Mouse (Mus musculus) E14TG2a.4 (cell line): ENCODE measurements around the gene Farp1.
"Not testable (repeated sequence)": the region's sequence is repeated elsewhere in the genome, so short reads cannot be mapped to it uniquely, and the experiment has no call there.

Experiments
- H3K27me3 ChIP-seq: 2 replicates; pipeline ENCODE4 v1.6.1; 2014; ENCODE audit warnings: low read length, control low read depth; ENCODE audit not compliant: insufficient read depth
- H3K36me3 ChIP-seq: 2 replicates; pipeline ENCODE4 v1.6.1; 2014; ENCODE audit warnings: low read length, control low read depth; ENCODE audit not compliant: insufficient read depth
- H3K4me1 ChIP-seq: replicated peaks from 2 replicates; pipeline ENCODE4 v1.6.1; 2014; ENCODE audit warnings: low read depth, low read length, control low read depth
- H3K4me3 ChIP-seq: replicated peaks from 2 replicates; pipeline ENCODE4 v1.5.1; 2014; ENCODE audit warnings: mild to moderate bottlenecking, low read length
- H3K9me3 ChIP-seq: 2 replicates; pipeline ENCODE4 v1.6.1; 2014; ENCODE audit warnings: low read length, control low read depth
- CTCF ChIP-seq: conservative IDR thresholded peaks from 2 replicates; pipeline ENCODE4 v1.5.1; 2014; ENCODE audit warnings: low read length
- NANOG ChIP-seq: IDR thresholded peaks from 2 replicates; pipeline ENCODE4 v1.6.1; 2014; ENCODE audit warnings: borderline replicate concordance, low read length, mixed read lengths
- POU5F1 ChIP-seq: IDR thresholded peaks from 2 replicates; pipeline ENCODE4 v1.6.1; 2014; ENCODE audit warnings: low read length, borderline replicate concordance

The Farp1 gene

GRCm38 (mm10) chr14:121047780-121048179 is 12.8 kb downstream of the Farp1 start:
- H3K36me3 ChIP-seq = no peaks in the 10 kb centered on the region
- peaks cover 9% of the 10 kb centered on the region; the same call in 1 of the 2 replicates for H3K9me3 ChIP-seq
- 0 out of 2 replicates have a peak, but pooled peaks cover 4% of the 10 kb centered on the region for H3K27me3 ChIP-seq
- peaks cover 7% of the 10 kb centered on the region for H3K4me1 ChIP-seq
- no peak for TF ChIP-seq NANOG
- no peak for TF ChIP-seq POU5F1
- TF ChIP-seq CTCF = no peak
- H3K4me3 ChIP-seq = no peak overlapping the region

GRCm38 (mm10) chr14:121051002-121051401 is 16.0 kb downstream of the Farp1 start:
- H3K4me1 ChIP-seq = peaks cover 21% of the 10 kb centered on the region
- H3K4me3 ChIP-seq, H3K9me3 ChIP-seq, H3K27me3 ChIP-seq, H3K36me3 ChIP-seq: not testable (repeated sequence)

- TF ChIP-seq POU5F1 (no peak), CTCF (no peak), NANOG (no peak)
- peaks cover 21% of the 10 kb centered on the region for H3K4me1 ChIP-seq
- H3K27me3 ChIP-seq = no peaks in the 10 kb centered on the region
- no peak overlapping the region for H3K4me3 ChIP-seq
- no peaks in the 10 kb centered on the region for H3K36me3 ChIP-seq
- H3K9me3 ChIP-seq = no peaks in the 10 kb centered on the region
Observed at GRCm38 (mm10) chr14:121053020-121053518, 18.1 kb downstream of the Farp1 start.

DNA sequence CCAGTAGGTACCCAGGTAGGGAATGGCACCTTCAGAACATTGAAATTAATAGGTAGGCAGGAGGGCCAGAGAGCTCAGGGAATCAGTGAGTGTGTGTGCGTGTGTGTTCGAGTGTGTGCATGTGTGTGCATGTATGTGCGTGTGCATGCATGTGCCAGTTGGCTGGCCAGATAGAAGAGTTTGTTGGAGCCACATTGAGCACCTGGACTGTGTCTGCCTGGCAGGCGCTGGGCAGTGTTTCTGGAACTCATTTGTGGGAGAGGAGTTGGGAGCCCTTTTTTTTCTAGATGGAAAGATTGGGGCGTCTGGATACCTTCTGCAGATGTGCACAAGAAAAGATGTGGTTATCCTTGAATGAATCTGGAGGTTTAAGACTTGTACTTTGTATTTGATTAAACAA is 19.1 kb downstream of the Farp1 start:
- Histone ChIP-seq H3K4me1 (peaks cover 21% of the 10 kb centered on the region), H3K36me3 (no peaks in the 10 kb centered on the region), H3K4me3 (no peak overlapping the region), H3K27me3 (no peaks in the 10 kb centered on the region), H3K9me3 (no peaks in the 10 kb centered on the region)
- TF ChIP-seq NANOG (no peak), CTCF (no peak), POU5F1 (no peak)

DNA sequence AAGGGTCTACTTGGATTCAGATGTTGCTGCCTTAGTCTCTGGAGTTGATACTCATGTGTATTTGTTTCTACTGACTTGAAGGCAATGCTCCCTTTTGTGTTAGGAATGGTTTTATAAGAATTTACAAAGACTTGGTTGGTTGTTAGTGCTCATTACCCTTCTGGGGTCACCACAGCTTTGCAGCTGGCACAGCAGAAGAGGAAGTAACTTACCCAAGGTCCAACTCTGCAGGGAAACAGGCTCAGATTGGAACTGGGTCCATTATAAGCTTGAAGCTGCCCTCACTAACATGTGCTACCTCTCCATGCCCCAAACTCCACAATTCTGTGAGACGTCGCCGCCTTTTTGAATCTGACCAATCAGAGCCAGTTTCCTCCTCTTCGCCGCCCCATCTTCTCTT is 22.8 kb downstream of the Farp1 start:
- H3K9me3 ChIP-seq = no peaks in the 10 kb centered on the region

DNA sequence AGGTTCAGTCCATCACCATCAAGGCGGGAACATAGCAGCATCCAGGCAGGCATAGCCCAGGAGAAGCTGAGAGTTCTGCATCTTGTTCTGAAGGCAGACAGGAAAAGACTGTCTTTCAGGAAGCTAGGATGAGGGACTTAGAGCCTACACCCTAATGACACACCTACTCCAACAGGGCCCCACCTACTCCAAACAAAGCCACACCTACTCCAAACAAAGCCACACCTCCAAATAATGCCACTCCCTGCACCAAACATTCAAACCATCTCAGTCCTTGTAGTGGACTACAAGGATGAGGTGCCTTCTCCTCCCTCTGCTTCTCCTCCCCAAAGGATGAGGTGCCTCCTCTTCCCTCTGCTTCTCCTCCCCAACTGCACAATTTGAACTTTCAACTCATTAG is 23.5 kb downstream of the Farp1 start:
- no peak for TF ChIP-seq CTCF
- no peak for TF ChIP-seq POU5F1
- TF ChIP-seq NANOG = no peak
- Histone ChIP-seq H3K9me3 (no peaks in the 10 kb centered on the region), H3K27me3 (no peaks in the 10 kb centered on the region), H3K36me3 (no peaks in the 10 kb centered on the region), H3K4me1 (peaks cover 22% of the 10 kb centered on the region), H3K4me3 (no peak overlapping the region)

More for the DNA sequence above, 22.8 kb downstream of the Farp1 start:
- peaks cover 28% of the 10 kb centered on the region for H3K4me1 ChIP-seq
- H3K4me3 ChIP-seq = no peak overlapping the region
- no peaks in the 10 kb centered on the region for H3K27me3 ChIP-seq
- H3K36me3 ChIP-seq = no peaks in the 10 kb centered on the region
- TF ChIP-seq NANOG = no peak
- no peak for TF ChIP-seq CTCF
- TF ChIP-seq POU5F1 = no peak

GRCm38 (mm10) chr14:121059266-121059665 is 24.3 kb downstream of the Farp1 start:
- peaks cover 15% of the 10 kb centered on the region for H3K4me1 ChIP-seq
- H3K4me3 ChIP-seq = no peak overlapping the region
- H3K27me3 ChIP-seq = 0 out of 2 replicates have a peak, but pooled peaks cover 2% of the 10 kb centered on the region
- no peaks in the 10 kb centered on the region for H3K36me3 ChIP-seq
- no peaks in the 10 kb centered on the region for H3K9me3 ChIP-seq
- TF ChIP-seq NANOG (no peak), CTCF (no peak), POU5F1 (no peak)

DNA sequence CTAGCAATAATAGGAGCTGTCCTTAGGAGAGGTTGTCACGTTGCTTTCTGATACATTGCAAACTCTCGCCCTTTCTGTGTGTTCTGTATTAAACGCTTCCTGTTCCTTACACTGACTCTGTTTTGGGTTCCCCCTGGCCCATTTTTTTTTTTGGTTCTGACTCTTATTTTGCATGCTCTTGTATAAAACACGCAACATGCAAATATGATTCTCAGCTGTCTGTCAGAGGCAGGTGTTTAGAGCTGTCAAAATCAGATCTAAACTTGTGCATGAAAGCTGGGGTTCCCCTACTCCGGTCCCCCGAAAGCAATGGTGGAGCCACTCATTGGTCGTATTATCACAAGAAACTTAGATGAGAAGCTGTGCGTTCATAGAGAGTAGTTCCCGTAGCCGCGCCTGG is 25.5 kb downstream of the Farp1 start:
- Histone ChIP-seq H3K9me3 (peaks cover 6% of the 10 kb centered on the region), H3K4me3 (no peak overlapping the region), H3K4me1 (peaks cover 15% of the 10 kb centered on the region), H3K27me3 (0 out of 2 replicates have a peak, but pooled peaks cover 2% of the 10 kb centered on the region), H3K36me3 (no peaks in the 10 kb centered on the region)
- TF ChIP-seq POU5F1 (no peak), CTCF (no peak), NANOG (no peak)

GRCm38 (mm10) chr14:121061686-121062085 is 26.7 kb downstream of the Farp1 start:
- H3K36me3 ChIP-seq = no peaks in the 10 kb centered on the region
- H3K4me3 ChIP-seq = no peak overlapping the region
- H3K9me3 ChIP-seq = peaks cover 14% of the 10 kb centered on the region
- 0 out of 2 replicates have a peak, but pooled peaks cover 2% of the 10 kb centered on the region for H3K27me3 ChIP-seq
- H3K4me1 ChIP-seq = peaks cover 15% of the 10 kb centered on the region
- TF ChIP-seq POU5F1 (no peak), NANOG (no peak), CTCF (no peak)
